In the genomic region with DNA sequence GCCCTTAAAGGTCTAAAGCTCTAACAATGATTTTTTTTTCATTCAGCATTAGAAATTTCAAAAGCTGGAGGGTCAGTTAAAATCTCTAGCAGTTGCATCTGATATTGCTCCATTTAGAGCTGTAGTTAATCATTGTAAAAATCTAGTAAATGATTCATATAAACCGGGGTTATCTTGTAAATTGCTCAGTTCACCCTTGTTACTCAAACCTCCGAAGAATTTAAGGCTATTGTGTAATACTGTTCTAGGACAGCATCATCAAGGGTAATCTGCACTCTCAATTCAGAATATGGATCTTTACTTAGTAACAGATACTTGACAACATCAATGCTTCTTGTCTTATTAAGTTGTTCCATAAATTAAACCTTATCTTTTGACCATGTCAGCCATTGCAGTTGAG, we compare ENCODE assay signal across 28 mouse cellular contexts.
"Had no signal": no experiment of that assay in that cellular context is flagged by ENCODE, and none has a peak within 500 bp of the region (broad histone marks: within the 10 kb centered on the region; RNA-seq: fewer than 3 reads in every experiment).

No protein-coding gene starts in this region.

- H3K9ac ChIP-seq: embryonic facial prominence, embryonic 12.5 days; embryonic facial prominence, embryonic 13.5 days; embryonic facial prominence, embryonic 15.5 days; forebrain, embryonic 12.5 days; forebrain, embryonic 13.5 days; forebrain, embryonic 15.5 days; forebrain, postnatal 0 days had no signal

- H3K4me3 ChIP-seq: embryonic facial prominence, embryonic 10.5 days; embryonic facial prominence, embryonic 12.5 days; embryonic facial prominence, embryonic 13.5 days; embryonic facial prominence, embryonic 15.5 days; erythroblast, embryonic 14.5 days; forebrain, embryonic 10.5 days; forebrain, embryonic 12.5 days; forebrain, embryonic 13.5 days; forebrain, embryonic 15.5 days; gastrocnemius, adult 2 months; heart, adult 2 months had no signal

- H3K27me3 ChIP-seq: embryonic facial prominence, embryonic 12.5 days; embryonic facial prominence, embryonic 13.5 days; embryonic facial prominence, embryonic 15.5 days; forebrain, embryonic 12.5 days; forebrain, embryonic 13.5 days; forebrain, embryonic 15.5 days had no signal

- H3K9me3 ChIP-seq: embryonic facial prominence, embryonic 10.5 days; embryonic facial prominence, embryonic 12.5 days; embryonic facial prominence, embryonic 13.5 days; embryonic facial prominence, embryonic 15.5 days; forebrain, embryonic 10.5 days; forebrain, embryonic 12.5 days; forebrain, embryonic 13.5 days; forebrain, embryonic 15.5 days had no signal

- H3K36me3 ChIP-seq: embryonic facial prominence, embryonic 10.5 days; embryonic facial prominence, embryonic 12.5 days; embryonic facial prominence, embryonic 13.5 days; embryonic facial prominence, embryonic 15.5 days; forebrain, embryonic 10.5 days; forebrain, embryonic 12.5 days; forebrain, embryonic 15.5 days had no signal

- H3K4me2 ChIP-seq: embryonic facial prominence, embryonic 12.5 days; embryonic facial prominence, embryonic 13.5 days; embryonic facial prominence, embryonic 15.5 days; forebrain, embryonic 12.5 days; forebrain, embryonic 13.5 days; forebrain, embryonic 15.5 days had no signal

- DNase-seq: cerebellum, adult 8-10 months; cerebellum, adult 9-10 months; cerebellum, adult 9-11 months; cerebellum, postnatal 10 days; cerebellum, postnatal 14 days; cerebellum, postnatal 25 days; cerebellum, postnatal 36 days; embryo, embryonic 11 days; forebrain, postnatal 0 days; gastrocnemius, adult 2 months; gastrocnemius, postnatal 10 days; gastrocnemius, postnatal 14 days; gastrocnemius, postnatal 25 days; gastrocnemius, postnatal 36 days; heart, adult 11 months; heart, adult 18-20 months; heart, adult 2 months had no signal

- ATAC-seq: forebrain, embryonic 13.5 days; forebrain, embryonic 14.5 days; forebrain, embryonic 15.5 days; forebrain, embryonic 16.5 days; forebrain, postnatal 0 days had no signal

- H3K4me1 ChIP-seq: embryonic facial prominence, embryonic 10.5 days; embryonic facial prominence, embryonic 12.5 days; embryonic facial prominence, embryonic 13.5 days; embryonic facial prominence, embryonic 15.5 days; forebrain, embryonic 10.5 days; forebrain, embryonic 12.5 days; forebrain, embryonic 13.5 days; forebrain, embryonic 15.5 days had no signal

- H3K27ac ChIP-seq: embryonic facial prominence, embryonic 10.5 days; embryonic facial prominence, embryonic 12.5 days; embryonic facial prominence, embryonic 13.5 days; embryonic facial prominence, embryonic 15.5 days; forebrain, embryonic 10.5 days; forebrain, embryonic 12.5 days; forebrain, embryonic 13.5 days; forebrain, embryonic 15.5 days; gastrocnemius, adult 2 months; heart, adult 2 months had no signal
